Mouse (Mus musculus) forebrain, embryonic 14.5 days (tissue): ENCODE measurements at regions not wholly inside any gene's neighbourhood (a gene's known extent, or its start where the extent isn't known, plus 50 kb on each side); places are given as distances from the start of the nearest gene placed in this dataset.
"Not testable (repeated sequence)": the region's sequence is repeated elsewhere in the genome, so short reads cannot be mapped to it uniquely, and the experiment has no call there.

Experiments used
- ATAC-seq: fragments of 200-750 bp; cut with Nextera tagmentation; 2 replicates; pipeline ENCODE4 v1.8.0; 2017; ENCODE audit warnings: mild to moderate bottlenecking, moderate library complexity
- DNase-seq: peaks from one replicate; pipeline ENCODE4 v3.0.0-alpha.2; 2015; ENCODE audit warnings: low spot score
- H3K27ac ChIP-seq: fragments of 300-500 bp; sonication (generic); 2 replicates; pipeline ENCODE4 v1.5.1; 2014; ENCODE audit warnings: low read depth, mild to moderate bottlenecking, control low read depth, low read length, moderate library complexity
- H3K27me3 ChIP-seq: fragments of 300-500 bp; sonication (generic); replicated peaks from 2 replicates; pipeline ENCODE4 v1.6.1; 2014; ENCODE audit warnings: low read length, control low read depth, mixed read lengths; ENCODE audit not compliant: control insufficient read depth, insufficient read depth
- H3K36me3 ChIP-seq: fragments of 300-500 bp; sonication (generic); 2 replicates; pipeline ENCODE4 v1.6.1; 2014; ENCODE audit warnings: low read length, control low read depth; ENCODE audit not compliant: control insufficient read depth, insufficient read depth
- H3K4me1 ChIP-seq: fragments of 300-500 bp; sonication (generic); 2 replicates; pipeline ENCODE4 v1.6.1; 2014; ENCODE audit warnings: antibody characterized with exemption, low read length, control low read depth; ENCODE audit not compliant: control insufficient read depth, insufficient read depth
- H3K4me2 ChIP-seq: fragments of 300-500 bp; sonication (generic); 2 replicates; pipeline ENCODE4 v1.6.1; 2014; ENCODE audit warnings: mild to moderate bottlenecking, control low read depth, low read length
- H3K4me3 ChIP-seq: fragments of 300-500 bp; sonication (generic); 2 replicates; pipeline ENCODE4 v1.5.1; 2014; ENCODE audit warnings: low read depth, low read length, control low read depth
- H3K9ac ChIP-seq: fragments of 300-500 bp; sonication (generic); 2 replicates; pipeline ENCODE4 v1.6.1; 2014; ENCODE audit warnings: mild to moderate bottlenecking, low read length, control low read depth, moderate library complexity
- H3K9me3 ChIP-seq: fragments of 300-500 bp; sonication (generic); replicated peaks from 2 replicates; pipeline ENCODE4 v1.6.1; 2016; ENCODE audit warnings: low read length, control low read depth, mixed read lengths; ENCODE audit not compliant: control insufficient read depth
- WGBS: fragments of 180-500 bp; shearing (Covaris S2); extraction: QIAGEN DNeasy Blood & Tissue Kit; methylation state at CpG from one replicate; pipeline ENCODE4 v1.1.7; 2014; 5-methylcytosine and 5-hydroxymethylcytosine counted together

DNA sequence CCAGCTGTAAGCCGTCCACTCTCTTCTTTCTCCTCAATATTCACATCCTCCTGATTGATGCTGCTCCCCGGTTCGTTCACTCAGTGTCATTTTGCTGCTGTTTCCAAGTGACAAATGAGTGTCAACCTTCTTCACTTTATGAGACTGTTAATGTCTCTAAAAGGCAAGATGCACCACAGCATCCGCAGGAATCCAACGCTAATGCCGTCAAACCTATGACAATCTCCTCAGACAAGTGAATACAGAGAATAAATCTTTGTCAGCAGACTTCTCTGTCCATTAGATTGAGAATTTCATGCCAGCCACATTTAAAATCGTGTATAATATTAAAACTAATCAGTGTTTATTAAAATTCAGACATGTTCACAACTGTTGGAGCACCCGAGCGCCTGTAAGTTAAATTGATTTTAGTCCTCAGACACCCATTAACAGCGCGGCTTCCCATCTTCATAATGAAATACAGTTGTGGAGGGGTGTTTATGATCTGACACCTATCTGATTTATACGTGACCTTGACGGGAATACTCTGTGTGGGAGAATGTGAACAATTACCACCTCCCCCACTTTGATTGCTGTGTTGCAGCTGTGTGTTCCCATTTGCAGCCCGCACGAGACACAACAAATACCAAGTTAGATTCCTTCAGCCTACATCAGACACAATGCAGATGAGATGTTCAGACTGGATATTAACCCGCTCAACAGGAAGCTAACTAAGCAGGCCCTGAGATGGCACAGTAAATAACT, 143.7 kb upstream of the Fer start:
- no peak for ATAC-seq
- no peak overlapping the region for H3K9ac ChIP-seq
- no peak overlapping the region for H3K4me2 ChIP-seq
- DNase-seq = peak; percentile 16
- H3K27ac ChIP-seq = no peak overlapping the region
- no peaks in the 10 kb centered on the region for H3K36me3 ChIP-seq
- no peaks in the 10 kb centered on the region for H3K9me3 ChIP-seq
- H3K4me3 ChIP-seq = no peak overlapping the region
- 77% methylated on average over 16 of the region's 16 CpGs for WGBS
- H3K4me1 ChIP-seq = 0 out of 2 replicates have a peak, but pooled peaks cover 7% of the 10 kb centered on the region
- H3K27me3 ChIP-seq = no peaks in the 10 kb centered on the region

DNA sequence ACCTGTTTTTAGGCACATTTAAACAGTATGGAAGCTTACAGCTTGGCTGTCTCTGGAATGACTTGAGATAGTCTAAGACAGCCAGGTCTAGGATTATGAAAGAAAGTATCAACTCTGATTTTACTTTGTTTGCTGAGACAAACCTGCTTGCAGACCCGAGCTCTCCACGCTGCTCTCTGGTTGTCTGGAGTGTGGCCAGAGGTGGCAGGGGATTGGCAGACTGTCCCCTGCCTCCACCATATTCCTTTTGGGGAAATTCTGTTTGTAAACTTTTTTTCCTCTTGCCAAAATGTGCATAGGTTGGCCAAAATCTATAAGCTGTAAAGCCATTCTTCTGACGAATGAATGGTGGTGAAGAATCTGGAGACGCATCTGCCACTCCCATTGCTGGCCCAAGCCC, 143.1 kb upstream of the Fer start:
- Histone ChIP-seq H3K4me1 (0 out of 2 replicates have a peak, but pooled peaks cover 7% of the 10 kb centered on the region), H3K4me3 (no peak overlapping the region), H3K9me3 (no peaks in the 10 kb centered on the region), H3K27me3 (no peaks in the 10 kb centered on the region), H3K9ac (no peak overlapping the region), H3K36me3 (no peaks in the 10 kb centered on the region), H3K4me2 (no peak overlapping the region), H3K27ac (no peak overlapping the region)
- no peak for DNase-seq
- 77% methylated on average over 4 of the region's 4 CpGs for WGBS
- ATAC-seq = no peak

DNA sequence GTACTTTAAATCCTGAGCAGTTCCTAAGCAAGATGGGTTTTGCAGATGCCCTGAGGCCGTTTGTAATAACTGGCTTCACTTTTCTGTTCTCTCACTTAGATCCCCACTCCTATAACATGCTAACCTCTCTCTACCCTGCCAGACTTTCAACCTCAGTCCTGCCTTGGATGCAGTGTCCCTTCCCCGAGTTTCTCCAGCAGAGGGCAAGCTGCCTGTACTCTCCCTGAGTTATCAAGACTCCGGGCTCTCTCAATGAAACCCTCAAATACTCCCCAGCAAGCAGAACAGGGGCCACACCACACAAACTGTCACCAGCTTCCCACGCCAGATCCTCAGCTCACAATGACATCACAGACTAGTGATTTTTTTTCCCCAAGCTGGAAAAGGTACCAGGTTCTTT, 142.0 kb upstream of the Fer start:
- Histone ChIP-seq H3K4me3 (no peak overlapping the region), H3K27me3 (no peaks in the 10 kb centered on the region), H3K36me3 (no peaks in the 10 kb centered on the region), H3K27ac (no peak overlapping the region), H3K9ac (no peak overlapping the region), H3K4me1 (0 out of 2 replicates have a peak, but pooled peaks cover 7% of the 10 kb centered on the region), H3K9me3 (no peaks in the 10 kb centered on the region), H3K4me2 (no peak overlapping the region)
- DNase-seq (peak; percentile 31), ATAC-seq (no peak)
- 35% methylated on average over 4 of the region's 4 CpGs for WGBS

DNA sequence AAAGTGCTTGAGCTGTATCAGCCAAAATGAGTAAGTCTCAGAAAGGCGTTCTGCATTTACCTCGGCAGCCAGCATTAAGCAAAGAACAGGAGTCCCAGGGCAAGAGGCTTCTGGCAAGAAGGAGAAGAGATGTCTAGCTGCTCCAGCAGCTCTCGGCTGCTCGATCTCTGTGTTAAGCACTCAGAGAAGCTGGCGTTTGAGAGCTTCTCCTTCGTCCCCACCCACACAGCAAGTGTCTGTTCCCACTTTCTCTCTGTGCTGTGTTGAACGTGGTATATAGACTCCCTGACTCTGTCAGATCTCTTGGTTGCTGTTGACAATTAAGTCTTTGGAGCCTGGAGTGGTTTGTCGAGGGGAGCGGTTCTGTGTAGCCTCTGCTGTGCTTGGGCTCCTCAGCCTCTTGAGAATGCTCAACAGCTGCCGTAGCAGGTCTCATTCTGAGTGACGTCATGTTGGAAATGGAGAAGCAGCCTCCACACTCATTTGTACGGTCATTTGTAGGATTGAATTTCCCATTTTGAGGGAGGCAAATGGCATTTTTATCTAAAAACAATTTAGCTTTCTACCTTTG, 140.3 kb upstream of the Fer start:
- Histone ChIP-seq H3K36me3 (no peaks in the 10 kb centered on the region), H3K4me3 (no peak overlapping the region), H3K27ac (no peak overlapping the region), H3K4me2 (no peak overlapping the region), H3K27me3 (no peaks in the 10 kb centered on the region), H3K9me3 (no peaks in the 10 kb centered on the region), H3K9ac (no peak overlapping the region), H3K4me1 (0 out of 2 replicates have a peak, but pooled peaks cover 3% of the 10 kb centered on the region)
- ATAC-seq (no peak), DNase-seq (no peak)
- 82% methylated on average over 12 of the region's 12 CpGs for WGBS

DNA sequence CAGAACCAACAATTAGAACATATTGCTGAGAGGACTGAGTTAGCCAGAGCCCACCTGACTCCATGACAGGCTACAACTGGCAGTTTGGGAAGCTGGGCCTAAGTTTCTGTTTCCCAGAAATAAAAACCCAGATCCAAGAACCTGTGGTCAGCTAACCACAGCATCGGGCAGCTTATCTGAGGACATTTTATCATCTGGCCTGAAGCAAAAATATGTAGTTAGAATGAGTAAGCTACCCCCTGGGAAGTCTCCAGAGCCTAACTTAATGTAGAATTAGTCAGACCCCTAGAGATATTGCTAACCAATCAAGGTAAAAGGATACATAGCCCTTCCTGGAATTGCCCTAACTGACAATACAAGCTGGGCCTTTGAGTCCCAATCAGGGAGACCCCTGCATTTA, 124.7 kb upstream of the Fer start:
- Histone ChIP-seq H3K9ac (no peak overlapping the region), H3K27ac (no peak overlapping the region), H3K9me3 (no peaks in the 10 kb centered on the region), H3K4me2 (no peak overlapping the region), H3K4me3 (no peak overlapping the region), H3K27me3 (no peaks in the 10 kb centered on the region), H3K36me3 (no peaks in the 10 kb centered on the region), H3K4me1 (no peaks in the 10 kb centered on the region)
- no peak for ATAC-seq
- 88% methylated on average over 1 of the region's 1 CpGs for WGBS
- no peak for DNase-seq

DNA sequence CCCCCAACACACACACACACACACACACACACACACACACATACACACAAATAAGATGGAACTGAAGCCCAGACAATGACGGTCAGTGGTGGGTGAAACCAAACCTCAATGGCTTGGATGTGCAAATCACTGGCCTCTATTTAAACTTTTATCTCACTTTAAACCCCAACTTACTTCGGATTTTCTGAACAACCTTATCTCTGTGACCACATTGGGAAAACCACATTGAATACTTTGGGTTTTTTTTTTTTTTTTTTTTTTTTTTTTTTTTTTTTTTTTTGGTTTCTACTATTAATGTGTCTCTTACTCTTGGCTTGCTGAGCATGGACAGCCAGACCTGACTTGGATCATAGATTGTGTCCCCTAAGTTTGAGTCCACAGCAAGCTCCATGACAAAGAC, 123.2 kb upstream of the Fer start:
- no peak overlapping the region for H3K9ac ChIP-seq
- H3K36me3 ChIP-seq = no peaks in the 10 kb centered on the region
- H3K4me3 ChIP-seq = no peak overlapping the region
- no peaks in the 10 kb centered on the region for H3K9me3 ChIP-seq
- DNase-seq (no peak), ATAC-seq (no peak)
- H3K4me1 ChIP-seq = no peaks in the 10 kb centered on the region
- H3K27ac ChIP-seq = no peak overlapping the region
- H3K4me2 ChIP-seq = no peak overlapping the region
- no peaks in the 10 kb centered on the region for H3K27me3 ChIP-seq
- 82% methylated on average over 2 of the region's 2 CpGs for WGBS

DNA sequence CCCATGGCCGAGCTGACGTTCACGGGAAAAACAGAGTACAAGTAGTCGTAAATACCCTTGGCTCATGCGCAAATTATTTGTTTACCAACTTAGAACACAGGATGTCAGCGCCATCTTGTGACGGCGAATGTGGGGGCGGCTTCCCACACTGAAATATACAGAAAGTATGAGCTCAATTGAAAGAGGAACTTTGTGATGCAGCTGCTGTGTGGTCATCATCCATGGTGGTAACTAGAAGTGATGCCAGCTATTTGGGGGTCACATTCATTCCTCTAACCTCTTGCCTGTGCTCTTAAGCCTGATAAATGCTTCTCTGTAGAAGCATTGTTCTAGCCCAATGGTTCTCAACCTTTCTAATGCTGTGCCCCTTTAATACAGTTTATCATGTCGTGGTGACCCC, 113.6 kb upstream of the Fer start:
- not testable (repeated sequence) for H3K4me1 ChIP-seq, DNase-seq, H3K27me3 ChIP-seq, H3K36me3 ChIP-seq, H3K9ac ChIP-seq, H3K27ac ChIP-seq, ATAC-seq, H3K9me3 ChIP-seq, H3K4me2 ChIP-seq, H3K4me3 ChIP-seq
- WGBS = 95% methylated on average over 5 of the region's 10 CpGs

DNA sequence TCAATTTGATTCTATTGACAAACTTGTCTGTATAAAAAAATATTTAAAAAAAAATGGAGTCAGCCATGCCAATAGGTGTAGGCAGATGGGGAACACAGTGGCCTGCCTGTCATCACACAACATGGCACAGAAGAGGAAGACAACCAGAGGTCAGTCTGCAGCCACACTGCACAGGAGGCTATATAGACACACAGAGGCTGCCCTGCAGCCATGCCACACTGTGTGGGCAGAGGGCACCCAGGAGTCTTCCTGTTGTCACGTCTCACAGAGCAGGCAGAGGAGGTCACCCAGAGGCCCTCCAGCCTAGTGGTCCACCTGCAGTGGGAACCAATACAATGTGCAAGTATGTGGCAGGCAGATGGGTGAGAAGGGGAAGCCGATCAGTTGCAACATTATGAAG, 108.5 kb upstream of the Fer start:
- 94% methylated on average over 2 of the region's 2 CpGs for WGBS
- no peak for ATAC-seq

DNA sequence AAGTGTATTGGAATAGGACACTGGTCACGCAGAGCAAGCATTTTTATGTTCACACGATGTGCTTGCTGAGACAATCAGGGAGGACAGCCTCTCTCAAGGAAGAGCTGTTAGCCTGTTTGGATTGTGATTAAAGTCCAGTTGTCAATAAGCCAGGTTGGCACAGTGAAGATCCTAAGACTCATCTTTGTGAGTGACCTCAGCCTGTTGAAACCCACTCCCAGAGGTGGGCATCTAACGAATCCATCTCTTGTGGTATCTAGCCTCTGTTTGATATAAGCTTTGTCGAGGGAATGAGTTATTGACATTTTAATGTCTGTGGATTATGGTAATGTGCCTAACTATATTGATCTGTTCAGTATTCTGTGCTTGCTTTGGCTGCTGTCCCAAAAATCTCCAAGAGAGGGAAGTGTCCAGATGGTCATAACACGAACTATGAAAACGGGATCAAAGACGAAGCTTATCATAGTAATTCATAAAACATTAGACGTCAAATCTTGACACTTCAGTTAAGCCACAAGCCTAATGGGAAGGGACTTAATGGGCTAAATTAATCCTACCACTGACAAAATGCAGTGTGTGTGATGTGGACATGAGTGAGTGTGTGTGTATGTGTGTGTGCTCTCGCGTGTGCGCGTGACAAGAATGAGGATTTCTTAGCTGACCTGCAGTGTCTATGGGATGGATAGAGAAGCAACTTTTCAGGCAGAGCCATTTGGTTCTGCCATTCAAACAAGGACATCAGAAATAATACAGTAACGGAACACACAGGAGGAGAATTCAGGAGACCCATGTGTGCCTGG, 104.8 kb upstream of the Fer start:
- 91% methylated on average over 13 of the region's 13 CpGs for WGBS
- ATAC-seq = no peak; the same call in 1 of the 2 replicates
- no peak overlapping the region for H3K9ac ChIP-seq

More for the DNA sequence above, 108.5 kb upstream of the Fer start:
- H3K36me3 ChIP-seq = no peaks in the 10 kb centered on the region
- H3K27me3 ChIP-seq = no peaks in the 10 kb centered on the region
- H3K9me3 ChIP-seq = no peaks in the 10 kb centered on the region
- no peak overlapping the region for H3K27ac ChIP-seq
- H3K4me1 ChIP-seq = no peaks in the 10 kb centered on the region
- no peak overlapping the region for H3K4me2 ChIP-seq
- no peak overlapping the region for H3K4me3 ChIP-seq
- no peak overlapping the region for H3K9ac ChIP-seq
- no peak for DNase-seq

More for the DNA sequence above, 104.8 kb upstream of the Fer start:
- no peaks in the 10 kb centered on the region for H3K36me3 ChIP-seq
- no peak overlapping the region for H3K4me3 ChIP-seq
- H3K27me3 ChIP-seq = no peaks in the 10 kb centered on the region
- H3K9me3 ChIP-seq = no peaks in the 10 kb centered on the region
- H3K4me1 ChIP-seq = no peaks in the 10 kb centered on the region
- no peak overlapping the region for H3K4me2 ChIP-seq
- peak; percentile 19 for DNase-seq
- no peak overlapping the region for H3K27ac ChIP-seq
